Mouse (Mus musculus): ENCODE measurements around the gene Fam120b.

GRCm38 (mm10) chr17:15420021-15420603, 24.1 kb downstream of the Fam120b start:
- no peak for TF ChIP-seq CTCF (IDR thresholded peaks at IDR 0.05; ENCODE audit: low read depth, low read length)
- TF ChIP-seq POLR2A (IDR thresholded peaks at IDR 0.05; ENCODE audit: extremely low read depth, insufficient read depth, low read length), result no peak

Measured in liver, adult 2 months (tissue).